Mouse (Mus musculus) liver, adult 2 months (tissue): ENCODE results near the gene Polr3b.

ENCODE experiments used
- CTCF ChIP-seq: fragments of 200-500 bp; IDR thresholded peaks from 2 replicates; pipeline ENCODE4 v1.5.1; 2011; ENCODE audit warnings: low read depth, low read length, control low read depth
- POLR2A ChIP-seq: fragments of 200-500 bp; IDR thresholded peaks from 2 replicates; pipeline ENCODE4 v1.6.1; 2011; ENCODE audit warnings: low read length, control low read depth; ENCODE audit not compliant: insufficient read depth; ENCODE audit errors: extremely low read depth

- no peak for TF ChIP-seq POLR2A
- TF ChIP-seq CTCF: no peak
Measured at GRCm38 (mm10) chr10:84713043-84713442, 91.0 kb downstream of the Polr3b start.
